Mouse (Mus musculus) MEL (cell line): ENCODE data around the gene Myo3b. TPM values are rescaled to one million over a fixed set of nuclear protein-coding genes. Genes with fewer than 3 reads are reported as not detected.

Source experiments
- DNase-seq: peaks from one replicate; pipeline ENCODE4 v3.0.0; 2011; ENCODE audit warnings: low read depth, low spot score
- H3K27ac ChIP-seq: 2 replicates; pipeline ENCODE4 v1.5.1; 2012; ENCODE audit warnings: low read depth, mild to moderate bottlenecking, control low read depth, low read length, moderate library complexity; ENCODE audit not compliant: control insufficient read depth
- H3K27me3 ChIP-seq, 2 experiments: fragments of 150-350 bp in 1 of 2; sonication (generic) in 1 of 2; 2 replicates each; pipeline ENCODE4 v1.6.1; 2012; ENCODE audit warnings: low read length in 2 of 2, mild to moderate bottlenecking in 2 of 2, improper control_type of control experiment in 1 of 2, moderate library complexity in 1 of 2; ENCODE audit not compliant: insufficient read depth in 2 of 2, control insufficient read depth in 1 of 2
- H3K36me3 ChIP-seq, 2 experiments: 2 replicates each; pipeline ENCODE4 v1.6.1; 2012 to 2014; ENCODE audit warnings: low read length in 2 of 2, improper control_type of control experiment in 1 of 2, inconsistent platforms in 1 of 2, mild to moderate bottlenecking in 1 of 2; ENCODE audit not compliant: insufficient read depth in 2 of 2, control insufficient read depth in 1 of 2
- H3K4me1 ChIP-seq, 2 experiments: fragments of 150-350 bp in 1 of 2; sonication (generic) in 1 of 2; 2 replicates each; pipeline ENCODE4 v1.6.1; 2012; ENCODE audit warnings: low read length in 2 of 2, improper control_type of control experiment in 1 of 2, mild to moderate bottlenecking in 1 of 2; ENCODE audit not compliant: insufficient read depth in 2 of 2, control insufficient read depth in 1 of 2
- H3K4me3 ChIP-seq, 2 experiments: fragments of 150-350 bp in 1 of 2; sonication (generic) in 1 of 2; 2 replicates each; pipeline ENCODE4 v1.5.1; 2012; ENCODE audit warnings: low read depth in 2 of 2, low read length in 2 of 2, mild to moderate bottlenecking in 2 of 2, moderate library complexity in 2 of 2, control low read depth in 1 of 2, improper control_type of control experiment in 1 of 2; ENCODE audit not compliant: control insufficient read depth in 1 of 2, insufficient read depth in 1 of 2
- H3K79me2 ChIP-seq: 2 replicates; pipeline ENCODE4 v1.6.1; 2012; ENCODE audit warnings: mild to moderate bottlenecking, low read length, moderate library complexity; ENCODE audit not compliant: control insufficient read depth, poor library complexity, insufficient read depth
- H3K9ac ChIP-seq: 2 replicates; pipeline ENCODE4 v1.6.1; 2012; ENCODE audit warnings: low read depth, mild to moderate bottlenecking, control low read depth, low read length, moderate library complexity; ENCODE audit not compliant: control insufficient read depth, poor library complexity, severe bottlenecking
- H3K9me3 ChIP-seq: fragments of 150-350 bp; sonication (generic); replicated peaks from 2 replicates; pipeline ENCODE4 v1.6.1; 2012; ENCODE audit warnings: mild to moderate bottlenecking, low read length, improper control_type of control experiment, moderate library complexity; ENCODE audit not compliant: insufficient read depth
- BHLHE40 ChIP-seq: IDR thresholded peaks from 2 replicates; pipeline ENCODE4 v1.6.1; 2012; ENCODE audit warnings: low read depth, mild to moderate bottlenecking, inconsistent platforms, low read length, improper control_type of control experiment, borderline replicate concordance
- CHD1 ChIP-seq: IDR thresholded peaks from 2 replicates; pipeline ENCODE4 v1.6.1; 2012; ENCODE audit warnings: low read depth, mild to moderate bottlenecking, inconsistent platforms, low read length, improper control_type of control experiment
- CTCF ChIP-seq, 3 experiments: IDR thresholded peaks in 2 of 3; conservative IDR thresholded peaks in 1 of 3; 2 replicates each; pipeline ENCODE4 v1.5.1; 2011 to 2012; ENCODE audit warnings: low read length in 3 of 3, low read depth in 2 of 3, mild to moderate bottlenecking in 2 of 3, improper control_type of control experiment in 1 of 3, inconsistent platforms in 1 of 3, mixed read lengths in 1 of 3, moderate library complexity in 1 of 3; ENCODE audit not compliant: control insufficient read depth in 1 of 3, insufficient read depth in 1 of 3, poor library complexity in 1 of 3, severe bottlenecking in 1 of 3
- E2F4 ChIP-seq: IDR thresholded peaks from 2 replicates; pipeline ENCODE4 v1.6.1; 2011; ENCODE audit warnings: low read depth, low read length, improper control_type of control experiment, borderline replicate concordance
- EP300 ChIP-seq, 2 experiments: IDR thresholded peaks; 2 replicates each; pipeline ENCODE4 v1.6.1; 2011; ENCODE audit warnings: improper control_type of control experiment in 2 of 2, low read length in 2 of 2, low read depth in 1 of 2, mild to moderate bottlenecking in 1 of 2
- ETS1 ChIP-seq: IDR thresholded peaks from 2 replicates; pipeline ENCODE4 v1.6.1; 2012; ENCODE audit warnings: low read depth, mild to moderate bottlenecking, inconsistent platforms, low read length, improper control_type of control experiment, moderate library complexity
- GABPA ChIP-seq: IDR thresholded peaks from 2 replicates; pipeline ENCODE4 v1.6.1; 2012; ENCODE audit warnings: low read depth, mild to moderate bottlenecking, inconsistent platforms, low read length, improper control_type of control experiment, moderate library complexity
- GATA1 ChIP-seq: IDR thresholded peaks from 2 replicates; pipeline ENCODE4 v1.6.1; 2011; ENCODE audit warnings: low read depth, low read length, improper control_type of control experiment
- MAZ ChIP-seq: IDR thresholded peaks from 2 replicates; pipeline ENCODE4 v1.6.1; 2012; ENCODE audit warnings: low read depth, mild to moderate bottlenecking, inconsistent platforms, low read length, improper control_type of control experiment
- MEF2A ChIP-seq: IDR thresholded peaks from 2 replicates; pipeline ENCODE4 v1.6.1; 2014; ENCODE audit warnings: low read depth, mild to moderate bottlenecking, inconsistent platforms, low read length, improper control_type of control experiment; ENCODE audit not compliant: poor library complexity, insufficient replicate concordance, severe bottlenecking; ENCODE audit errors: extremely low read depth
- MXI1 ChIP-seq: IDR thresholded peaks from 2 replicates; pipeline ENCODE4 v1.6.1; 2011; ENCODE audit warnings: mild to moderate bottlenecking, low read depth, low read length, improper control_type of control experiment
- NELFE ChIP-seq: IDR thresholded peaks from 2 replicates; pipeline ENCODE4 v1.6.1; 2011; ENCODE audit warnings: low read depth, low read length, improper control_type of control experiment
- POLR2A ChIP-seq, 2 experiments: IDR thresholded peaks; 2 replicates each; pipeline ENCODE4 v1.6.1; 2011 to 2012; ENCODE audit warnings: low read length in 2 of 2, mild to moderate bottlenecking in 2 of 2, control low read depth in 1 of 2, improper control_type of control experiment in 1 of 2, low read depth in 1 of 2, moderate library complexity in 1 of 2; ENCODE audit not compliant: control insufficient read depth in 1 of 2, insufficient read depth in 1 of 2, poor library complexity in 1 of 2
- POLR2AphosphoS2 ChIP-seq: IDR thresholded peaks from 2 replicates; pipeline ENCODE4 v1.6.1; 2011; ENCODE audit warnings: low read length, improper control_type of control experiment
- POLR2AphosphoS5 ChIP-seq: IDR thresholded peaks from 2 replicates; pipeline ENCODE4 v1.6.1; 2012; ENCODE audit warnings: low read depth, borderline replicate concordance, mild to moderate bottlenecking, inconsistent platforms, low read length, moderate library complexity, mixed read lengths
- RAD21 ChIP-seq: IDR thresholded peaks from 2 replicates; pipeline ENCODE4 v1.6.1; 2011; ENCODE audit warnings: mild to moderate bottlenecking, low read depth, low read length, improper control_type of control experiment
- TAL1 ChIP-seq: IDR thresholded peaks from 2 replicates; pipeline ENCODE4 v1.6.1; 2012; ENCODE audit warnings: mild to moderate bottlenecking, inconsistent platforms, low read length, moderate library complexity, mixed read lengths
- UBTF ChIP-seq: IDR thresholded peaks from 2 replicates; pipeline ENCODE4 v1.6.1; 2012; ENCODE audit warnings: low read depth, mild to moderate bottlenecking, inconsistent platforms, low read length, improper control_type of control experiment, moderate library complexity, borderline replicate concordance; ENCODE audit not compliant: insufficient read depth
- USF1 ChIP-seq: IDR thresholded peaks from 2 replicates; pipeline ENCODE4 v1.6.1; 2014; ENCODE audit warnings: low read depth, mild to moderate bottlenecking, inconsistent platforms, low read length, improper control_type of control experiment, moderate library complexity
- ZMIZ1 ChIP-seq: IDR thresholded peaks from 2 replicates; pipeline ENCODE4 v1.6.1; 2012; ENCODE audit warnings: low read depth, mild to moderate bottlenecking, inconsistent platforms, low read length, improper control_type of control experiment, moderate library complexity
- ZNF384 ChIP-seq: IDR thresholded peaks from 2 replicates; pipeline ENCODE4 v1.6.1; 2012; ENCODE audit warnings: low read depth, mild to moderate bottlenecking, inconsistent platforms, low read length, improper control_type of control experiment
- polyA plus RNA-seq, 2 experiments: library from polyadenylated mRNA; stranded (reverse) in 1 of 2; unstranded in 1 of 2; fragments of >175 nt in 1 of 2; fragments of >200 nt in 1 of 2; gene quantifications; 2 replicates each; pipeline versions ENCODE4 v1.2.1 to v1.2.4; 2012; ENCODE audit warnings: low replicate concordance in 2 of 2, low read depth in 1 of 2; ENCODE audit not compliant: insufficient read length in 2 of 2, insufficient read depth in 1 of 2, missing spikeins in 1 of 2
- total RNA-seq: library from RNA; depleted of rRNA; stranded (reverse); fragments of 300-350 nt; gene quantifications from 2 replicates; pipeline ENCODE4 v1.2.3, GENCODE M21; 2012

The Myo3b gene
- total and polyA plus RNA-seq, 3 experiments = not detected

GRCm38 (mm10) chr2:70443035-70443434, 404.1 kb downstream of the Myo3b start:
- no peak for DNase-seq
- no peak overlapping the region for H3K27ac ChIP-seq
- no peaks in the 10 kb centered on the region for H3K4me1 ChIP-seq
- no peak overlapping the region for H3K4me3 ChIP-seq
- H3K9me3 ChIP-seq = no peaks in the 10 kb centered on the region
- no peaks in the 10 kb centered on the region for H3K36me3 ChIP-seq
- H3K9ac ChIP-seq = no peak overlapping the region
- TF ChIP-seq ZNF384 (no peak), ZMIZ1 (no peak), RAD21 (no peak), CTCF (IDR thresholded peaks at IDR 0.05 in 2 of 3, conservative IDR thresholded peaks at IDR 0.05 in 1 of 3; ENCODE audit: control insufficient read depth in 1 of 3, insufficient read depth in 1 of 3, low read depth in 2 of 3, low read length in 3 of 3, poor library complexity in 1 of 3, severe bottlenecking in 1 of 3) (no peak), GABPA (no peak), GATA1 (no peak), POLR2AphosphoS2 (no peak), CHD1 (no peak)
- TF ChIP-seq, all 39 proteins: peak for 0
- Histone ChIP-seq H3K79me2 (no peaks in the 10 kb centered on the region), H3K27me3 (no peaks in the 10 kb centered on the region)

GRCm38 (mm10) chr2:70444141-70444540, 405.2 kb downstream of the Myo3b start:
- DNase-seq = no peak
- H3K27me3 ChIP-seq = no peaks in the 10 kb centered on the region
- H3K79me2 ChIP-seq = no peaks in the 10 kb centered on the region
- H3K4me1 ChIP-seq = no peaks in the 10 kb centered on the region
- H3K36me3 ChIP-seq = no peaks in the 10 kb centered on the region
- no peak overlapping the region for H3K4me3 ChIP-seq
- no peak overlapping the region for H3K27ac ChIP-seq
- H3K9me3 ChIP-seq = no peaks in the 10 kb centered on the region
- no peak overlapping the region for H3K9ac ChIP-seq
- TF ChIP-seq MEF2A (no peak), TAL1 (no peak), EP300 (IDR thresholded peaks at IDR 0.05; ENCODE audit: low read depth in 1 of 2, low read length in 2 of 2) (no peak), POLR2AphosphoS2 (no peak), NELFE (no peak), RAD21 (no peak), POLR2AphosphoS5 (no peak), UBTF (no peak), ETS1 (no peak), MXI1 (no peak), GABPA (no peak), BHLHE40 (no peak), ZNF384 (no peak), USF1 (no peak), POLR2A (IDR thresholded peaks at IDR 0.05; ENCODE audit: control insufficient read depth in 1 of 2, insufficient read depth in 1 of 2, low read depth in 1 of 2, low read length in 2 of 2, poor library complexity in 1 of 2) (no peak), E2F4 (no peak), GATA1 (no peak), MAZ (no peak)
